Mouse (Mus musculus): ENCODE results near the gene Wee1.

The Wee1 gene

GRCm38 (mm10) chr7:110184608-110185007, 62.8 kb downstream of the Wee1 start:
- no peak for DNase-seq (ENCODE audit: extremely low read depth, insufficient read length, low spot score)

DNA sequence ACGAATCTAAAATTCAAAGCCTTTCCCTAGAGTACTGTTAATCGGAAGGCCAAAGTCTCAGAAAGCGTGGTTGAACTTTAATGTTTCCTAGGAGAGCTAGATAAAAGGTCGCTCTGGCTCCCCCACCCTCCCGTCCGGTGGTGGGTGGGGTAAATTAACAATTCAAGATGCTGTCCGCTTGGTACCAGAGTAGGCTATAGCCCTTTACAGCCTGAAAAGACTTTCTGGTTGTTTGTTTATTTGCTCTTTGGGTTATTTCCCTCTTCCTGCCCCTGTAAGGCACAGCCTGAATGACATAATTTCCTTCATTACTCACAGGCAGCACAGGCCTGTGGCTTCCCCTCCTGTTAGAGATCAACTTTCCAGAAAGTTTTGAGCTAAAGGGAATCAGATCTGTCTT, 68.1 kb downstream of the Wee1 start:
- DNase-seq (ENCODE audit: extremely low read depth, insufficient read length, low spot score) = no peak
